Mouse (Mus musculus): ENCODE measurements around the gene Anxa6.

GRCm38 (mm10) chr11:54984085-54984484 is 49.2 kb downstream of the Anxa6 start:
- no peak for TF ChIP-seq CTCF (IDR thresholded peaks at IDR 0.05; ENCODE audit: control insufficient read depth, insufficient read depth, insufficient read length)
- no peak for TF ChIP-seq MAX (IDR thresholded peaks at IDR 0.05)
- no peak for TF ChIP-seq USF1 (IDR thresholded peaks at IDR 0.05; ENCODE audit: low read depth)
- no peak for TF ChIP-seq MYOD1 (IDR thresholded peaks at IDR 0.05; ENCODE audit: control insufficient read depth, insufficient read length, low read depth)
- TF ChIP-seq MYOG (IDR thresholded peaks at IDR 0.05; ENCODE audit: control insufficient read depth, extremely low read depth, insufficient read length) = no peak
